Mouse (Mus musculus): ENCODE results near the gene Cnih3. TPM values are rescaled to one million over a fixed set of nuclear protein-coding genes. Genes with fewer than 3 reads are reported as not detected.

Gene Cnih3
- 0.77 and 1.2 TPM in 2 replicates for polyA plus RNA-seq (2016; fragmentation: Nextera tagmentation; extraction: Ambion mirVana)

- Histone ChIP-seq H3K4me1 (replicated peaks) (peaks cover 24% of the 10 kb centered on the region), H3K4me3 (peak within 1 kb of the TSS; percentile 70), H3K27ac (peak within 1 kb of the TSS; percentile 89), H3K27me3 (ENCODE audit: insufficient read depth, poor library complexity, severe bottlenecking) (peaks cover 73% of the 10 kb centered on the region), H3K36me3 (no peaks in the 10 kb centered on the region), H3K9me3 (no peaks in the 10 kb centered on the region)
- DNase-seq (ENCODE audit: low spot score) = peak; percentile 76
- under 1% methylated on average over 78 of the region's 78 CpGs for WGBS
These were observed at the start of gene Cnih3 for GRCm38 (mm10) chr1:181352367-181353199. Gene Cnih3, plus strand, starts transcription at chr1:181352628.

GRCm38 (mm10) chr1:181307981-181308380 is 44.4 kb upstream of the Cnih3 start:
- H3K36me3 ChIP-seq = no peaks in the 10 kb centered on the region
- H3K4me1 ChIP-seq (replicated peaks) = no peaks in the 10 kb centered on the region
- H3K27ac ChIP-seq = no peak overlapping the region
- H3K27me3 ChIP-seq (ENCODE audit: insufficient read depth, poor library complexity, severe bottlenecking) = no peaks in the 10 kb centered on the region
- no peak for DNase-seq (ENCODE audit: low spot score)
- H3K4me3 ChIP-seq = no peak overlapping the region
- WGBS = 77% methylated on average over 3 of the region's 3 CpGs
- H3K9me3 ChIP-seq = no peaks in the 10 kb centered on the region

GRCm38 (mm10) chr1:181310712-181311111 is 41.7 kb upstream of the Cnih3 start:
- Histone ChIP-seq H3K27ac (no peak overlapping the region), H3K9me3 (no peaks in the 10 kb centered on the region), H3K4me3 (no peak overlapping the region), H3K4me1 (replicated peaks) (no peaks in the 10 kb centered on the region), H3K27me3 (ENCODE audit: insufficient read depth, poor library complexity, severe bottlenecking) (no peaks in the 10 kb centered on the region), H3K36me3 (no peaks in the 10 kb centered on the region)
- DNase-seq (ENCODE audit: low spot score) = no peak
- WGBS = 91% methylated on average over 5 of the region's 5 CpGs

- no peak overlapping the region for H3K4me3 ChIP-seq
- DNase-seq (ENCODE audit: low spot score) = no peak
- H3K27ac ChIP-seq = no peak overlapping the region
- H3K4me1 ChIP-seq (replicated peaks) = no peaks in the 10 kb centered on the region
- no peaks in the 10 kb centered on the region for H3K36me3 ChIP-seq
- 95% methylated on average over 15 of the region's 15 CpGs for WGBS
- no peaks in the 10 kb centered on the region for H3K9me3 ChIP-seq
- no peaks in the 10 kb centered on the region for H3K27me3 ChIP-seq (ENCODE audit: insufficient read depth, poor library complexity, severe bottlenecking)
These were observed 40.0 kb upstream of the Cnih3 start for GRCm38 (mm10) chr1:181312115-181313045.

GRCm38 (mm10) chr1:181313046-181313415 is 39.4 kb upstream of the Cnih3 start:
- H3K27me3 ChIP-seq (ENCODE audit: insufficient read depth, poor library complexity, severe bottlenecking) = no peaks in the 10 kb centered on the region
- H3K4me3 ChIP-seq = no peak overlapping the region
- H3K4me1 ChIP-seq (replicated peaks) = no peaks in the 10 kb centered on the region
- H3K9me3 ChIP-seq = no peaks in the 10 kb centered on the region
- no peaks in the 10 kb centered on the region for H3K36me3 ChIP-seq
- 82% methylated on average over 8 of the region's 8 CpGs for WGBS
- DNase-seq (ENCODE audit: low spot score) = no peak
- no peak overlapping the region for H3K27ac ChIP-seq

- DNase-seq (ENCODE audit: low spot score) = no peak
- Histone ChIP-seq H3K27ac (no peak overlapping the region), H3K4me3 (no peak overlapping the region), H3K4me1 (replicated peaks) (no peaks in the 10 kb centered on the region), H3K27me3 (ENCODE audit: insufficient read depth, poor library complexity, severe bottlenecking) (no peaks in the 10 kb centered on the region), H3K36me3 (no peaks in the 10 kb centered on the region), H3K9me3 (no peaks in the 10 kb centered on the region)
- WGBS = 92% methylated on average over 10 of the region's 10 CpGs
These were observed 38.1 kb upstream of the Cnih3 start for GRCm38 (mm10) chr1:181314301-181314700.

GRCm38 (mm10) chr1:181315350-181315749 is 37.1 kb upstream of the Cnih3 start:
- no peaks in the 10 kb centered on the region for H3K27me3 ChIP-seq (ENCODE audit: insufficient read depth, poor library complexity, severe bottlenecking)
- DNase-seq (ENCODE audit: low spot score) = no peak
- no peak overlapping the region for H3K4me3 ChIP-seq
- H3K36me3 ChIP-seq = no peaks in the 10 kb centered on the region
- no peak overlapping the region for H3K27ac ChIP-seq
- H3K9me3 ChIP-seq = no peaks in the 10 kb centered on the region
- 84% methylated on average over 3 of the region's 3 CpGs for WGBS
- no peaks in the 10 kb centered on the region for H3K4me1 ChIP-seq (replicated peaks)

GRCm38 (mm10) chr1:181316571-181316970 is 35.9 kb upstream of the Cnih3 start:
- Histone ChIP-seq H3K4me1 (replicated peaks) (no peaks in the 10 kb centered on the region), H3K9me3 (no peaks in the 10 kb centered on the region), H3K36me3 (no peaks in the 10 kb centered on the region), H3K27ac (no peak overlapping the region), H3K4me3 (no peak overlapping the region), H3K27me3 (ENCODE audit: insufficient read depth, poor library complexity, severe bottlenecking) (no peaks in the 10 kb centered on the region)
- WGBS = 92% methylated on average over 5 of the region's 5 CpGs
- no peak for DNase-seq (ENCODE audit: low spot score)

- no peak overlapping the region for H3K27ac ChIP-seq
- no peaks in the 10 kb centered on the region for H3K36me3 ChIP-seq
- no peaks in the 10 kb centered on the region for H3K4me1 ChIP-seq (replicated peaks)
- H3K4me3 ChIP-seq = no peak overlapping the region
- no peaks in the 10 kb centered on the region for H3K27me3 ChIP-seq (ENCODE audit: insufficient read depth, poor library complexity, severe bottlenecking)
- WGBS = 86% methylated on average over 6 of the region's 6 CpGs
- no peaks in the 10 kb centered on the region for H3K9me3 ChIP-seq
- DNase-seq (ENCODE audit: low spot score) = no peak
These were observed 33.0 kb upstream of the Cnih3 start for GRCm38 (mm10) chr1:181319466-181319865.

- Histone ChIP-seq H3K4me3 (no peak overlapping the region), H3K36me3 (no peaks in the 10 kb centered on the region), H3K4me1 (replicated peaks) (no peaks in the 10 kb centered on the region), H3K9me3 (no peaks in the 10 kb centered on the region), H3K27me3 (ENCODE audit: insufficient read depth, poor library complexity, severe bottlenecking) (no peaks in the 10 kb centered on the region), H3K27ac (no peak overlapping the region)
- 92% methylated on average over 5 of the region's 5 CpGs for WGBS
- no peak for DNase-seq (ENCODE audit: low spot score)
These were observed 31.3 kb upstream of the Cnih3 start for GRCm38 (mm10) chr1:181321149-181321548.

- H3K27me3 ChIP-seq (ENCODE audit: insufficient read depth, poor library complexity, severe bottlenecking) = no peaks in the 10 kb centered on the region
- H3K36me3 ChIP-seq = no peaks in the 10 kb centered on the region
- no peak overlapping the region for H3K27ac ChIP-seq
- H3K4me1 ChIP-seq (replicated peaks) = no peaks in the 10 kb centered on the region
- no peak for DNase-seq (ENCODE audit: low spot score)
- 92% methylated on average over 3 of the region's 3 CpGs for WGBS
- H3K4me3 ChIP-seq = no peak overlapping the region
- no peaks in the 10 kb centered on the region for H3K9me3 ChIP-seq
These were observed 29.3 kb upstream of the Cnih3 start for GRCm38 (mm10) chr1:181323134-181323533.

- Histone ChIP-seq H3K4me1 (replicated peaks) (no peaks in the 10 kb centered on the region), H3K4me3 (no peak overlapping the region), H3K27me3 (ENCODE audit: insufficient read depth, poor library complexity, severe bottlenecking) (no peaks in the 10 kb centered on the region), H3K27ac (no peak overlapping the region), H3K9me3 (no peaks in the 10 kb centered on the region), H3K36me3 (no peaks in the 10 kb centered on the region)
- WGBS = 93% methylated on average over 5 of the region's 5 CpGs
- DNase-seq (ENCODE audit: low spot score) = no peak
These were observed 25.3 kb upstream of the Cnih3 start for GRCm38 (mm10) chr1:181327137-181327536.
